Mouse (Mus musculus): Measurements from ENCODE around the gene Atp6v0b. TPM values are rescaled to one million over a fixed set of nuclear protein-coding genes. Genes with fewer than 3 reads are reported as not detected.

Atp6v0b gene
- total and polyA plus RNA-seq, 2 experiments from 2014 or later = 557 to 599 TPM

DNA sequence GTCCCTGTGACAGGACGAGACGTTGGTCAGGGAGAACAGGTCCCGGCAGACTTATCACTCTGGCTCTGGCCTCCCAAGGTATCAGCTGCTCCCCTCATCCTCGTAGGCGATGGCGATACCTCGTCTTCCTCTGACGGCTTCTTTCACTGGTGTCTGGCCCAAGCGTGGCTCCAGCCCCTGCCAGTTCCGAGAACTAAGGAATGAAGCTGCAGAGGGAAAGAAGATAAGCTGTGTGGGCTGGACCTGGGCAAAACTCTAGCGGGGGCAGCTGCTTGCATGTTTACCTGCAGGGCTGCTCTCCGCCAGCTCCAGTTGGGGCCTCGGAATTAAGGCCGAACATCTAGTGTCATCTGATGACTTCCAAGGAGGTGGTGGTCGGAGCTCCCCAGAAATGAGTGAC lies 2.3 kb upstream of the Atp6v0b start:
- no peak for ATAC-seq
- WGBS = 91% methylated on average over 15 of the region's 15 CpGs
- peaks cover 12% of the 10 kb centered on the region for H3K4me1 ChIP-seq (ENCODE audit: insufficient read depth)
- H3K27me3 ChIP-seq (ENCODE audit: insufficient read depth, low read length) = no peaks in the 10 kb centered on the region
- no peak overlapping the region for H3K27ac ChIP-seq (ENCODE audit: low read depth, low read length)
- H3K36me3 ChIP-seq (ENCODE audit: insufficient read depth) = peaks cover 28% of the 10 kb centered on the region
- DNase-seq = no peak
- no peak for TF ChIP-seq CTCF (IDR thresholded peaks at IDR 0.05; ENCODE audit: low read depth)
- no peaks in the 10 kb centered on the region for H3K9me3 ChIP-seq (ENCODE audit: low read length)
- H3K4me3 ChIP-seq (ENCODE audit: low read depth, low read length) = no peak overlapping the region
- no peak overlapping the region for H3K9ac ChIP-seq
- no peak overlapping the region for H3K4me2 ChIP-seq (ENCODE audit: low read depth)

DNA sequence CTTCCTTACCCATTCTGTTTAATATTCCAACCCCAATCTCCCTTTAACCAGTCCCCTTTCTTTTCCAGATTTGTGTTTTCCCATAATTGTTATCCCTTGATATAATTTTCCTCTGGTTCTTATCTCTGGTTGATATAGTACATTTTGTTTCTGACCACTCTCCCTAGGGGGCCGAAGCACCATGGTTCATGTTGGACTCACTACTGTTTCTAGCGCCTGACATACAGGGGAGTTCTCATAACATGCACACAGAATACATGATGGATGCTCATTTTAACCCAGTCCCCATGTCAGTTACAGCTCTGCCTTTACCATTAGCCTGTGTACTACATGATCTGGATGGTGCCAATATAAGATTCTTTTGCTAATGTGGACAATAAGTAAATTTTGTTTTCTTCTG lies 787 bp upstream of the Atp6v0b start:
- ATAC-seq (no peak), DNase-seq (no peak)
- Histone ChIP-seq H3K4me2 (ENCODE audit: low read depth) (peak overlapping the region; percentile 90), H3K27ac (ENCODE audit: low read depth, low read length) (no peak overlapping the region), H3K27me3 (ENCODE audit: insufficient read depth, low read length) (no peaks in the 10 kb centered on the region), H3K4me1 (ENCODE audit: insufficient read depth) (peaks cover 16% of the 10 kb centered on the region), H3K36me3 (ENCODE audit: insufficient read depth) (peaks cover 26% of the 10 kb centered on the region), H3K9ac (no peak overlapping the region), H3K4me3 (ENCODE audit: low read depth, low read length) (peak overlapping the region; percentile 93), H3K9me3 (ENCODE audit: low read length) (no peaks in the 10 kb centered on the region)
- WGBS = 65% methylated on average over 2 of the region's 2 CpGs
- no peak for TF ChIP-seq CTCF (IDR thresholded peaks at IDR 0.05; ENCODE audit: low read depth)

DNA sequence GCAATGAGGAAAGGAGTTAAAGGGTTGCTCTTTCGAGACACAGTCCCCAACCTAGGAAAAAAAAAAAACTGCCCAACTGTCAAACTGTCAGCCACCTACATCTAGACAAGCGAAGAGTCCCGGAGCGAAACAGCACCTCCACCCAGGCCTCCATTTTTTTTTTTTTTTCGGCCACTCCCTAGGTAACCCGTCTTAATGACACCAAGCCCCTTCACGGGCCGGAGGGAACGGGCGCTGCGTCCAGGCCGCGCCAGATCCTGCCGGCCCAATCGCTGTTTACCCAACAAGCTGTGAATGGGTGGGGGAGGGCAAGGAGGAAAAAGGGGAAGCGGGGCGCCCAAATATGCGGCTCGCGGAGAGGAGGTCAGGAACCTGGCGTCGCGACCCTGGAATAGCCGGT lies 489 bp downstream of the Atp6v0b start:
- TF ChIP-seq CTCF (IDR thresholded peaks at IDR 0.05; ENCODE audit: low read depth) = no peak
- peak overlapping the region; percentile 93 for H3K4me3 ChIP-seq (ENCODE audit: low read depth, low read length)
- no peak for DNase-seq
- peak overlapping the region; percentile 90 for H3K4me2 ChIP-seq (ENCODE audit: low read depth)
- ATAC-seq = no peak; the same call in 1 of the 2 replicates
- peak overlapping the region; percentile 91 for H3K9ac ChIP-seq
- 2% methylated on average over 24 of the region's 24 CpGs for WGBS
- peak overlapping the region; percentile 72; the same call in 1 of the 2 replicates for H3K27ac ChIP-seq (ENCODE audit: low read depth, low read length)
- H3K36me3 ChIP-seq (ENCODE audit: insufficient read depth) = peaks cover 26% of the 10 kb centered on the region
- H3K4me1 ChIP-seq (ENCODE audit: insufficient read depth) = peaks cover 22% of the 10 kb centered on the region
- H3K27me3 ChIP-seq (ENCODE audit: insufficient read depth, low read length) = no peaks in the 10 kb centered on the region
- no peaks in the 10 kb centered on the region for H3K9me3 ChIP-seq (ENCODE audit: low read length)

DNA sequence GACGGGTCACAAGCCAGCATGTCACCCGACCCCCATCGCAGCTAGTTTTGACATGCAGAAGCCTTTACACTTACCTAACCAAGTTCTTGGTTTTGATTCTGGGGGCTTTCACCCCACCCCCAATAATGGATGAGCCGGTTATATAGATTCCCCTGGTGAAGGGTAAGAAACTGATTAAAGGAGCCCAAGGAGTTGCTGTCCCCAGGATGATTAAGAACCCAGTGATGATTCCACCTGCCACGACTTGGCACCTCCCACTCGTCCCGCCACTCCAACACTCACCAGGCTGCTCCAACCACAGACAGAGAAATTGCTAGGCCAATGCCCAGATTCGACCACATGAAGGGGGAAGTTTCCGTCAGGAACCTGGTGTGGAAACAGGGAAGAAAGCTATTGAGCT lies 1.1 kb downstream of the Atp6v0b start:
- Histone ChIP-seq H3K27ac (ENCODE audit: low read depth, low read length) (no peak overlapping the region), H3K27me3 (ENCODE audit: insufficient read depth, low read length) (no peaks in the 10 kb centered on the region), H3K4me2 (ENCODE audit: low read depth) (peak overlapping the region; percentile 90), H3K36me3 (ENCODE audit: insufficient read depth) (peaks cover 26% of the 10 kb centered on the region), H3K4me1 (ENCODE audit: insufficient read depth) (peaks cover 16% of the 10 kb centered on the region), H3K4me3 (ENCODE audit: low read depth, low read length) (peak overlapping the region; percentile 93; the same call in 1 of the 2 replicates), H3K9ac (no peak overlapping the region), H3K9me3 (ENCODE audit: low read length) (no peaks in the 10 kb centered on the region)
- no peak for DNase-seq
- no peak for ATAC-seq
- no peak for TF ChIP-seq CTCF (IDR thresholded peaks at IDR 0.05; ENCODE audit: low read depth)
- WGBS = 78% methylated on average over 9 of the region's 9 CpGs

DNA sequence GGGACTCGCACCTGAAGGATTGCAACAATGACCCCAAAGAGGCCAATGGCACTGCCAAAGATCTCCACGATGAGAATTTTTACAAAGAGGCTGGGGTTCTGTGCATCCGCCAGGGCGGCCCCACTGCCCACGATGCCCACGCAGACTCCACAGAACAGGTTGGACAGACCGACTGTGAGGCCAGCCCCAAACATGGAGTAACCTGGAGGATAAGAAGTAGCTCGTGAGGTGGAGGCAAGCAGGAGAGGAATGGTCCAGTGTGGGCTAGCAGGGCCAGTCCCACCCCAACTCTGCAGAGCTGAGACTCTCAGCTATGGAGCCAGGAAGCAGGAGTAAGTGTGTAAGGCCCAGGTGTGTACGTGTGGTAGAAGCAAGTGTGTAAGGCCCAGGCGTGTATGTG lies 2.0 kb downstream of the Atp6v0b start:
- Histone ChIP-seq H3K4me3 (ENCODE audit: low read depth, low read length) (no peak overlapping the region), H3K9ac (no peak overlapping the region), H3K36me3 (ENCODE audit: insufficient read depth) (peaks cover 31% of the 10 kb centered on the region), H3K4me2 (ENCODE audit: low read depth) (no peak overlapping the region), H3K27me3 (ENCODE audit: insufficient read depth, low read length) (no peaks in the 10 kb centered on the region), H3K27ac (ENCODE audit: low read depth, low read length) (no peak overlapping the region), H3K9me3 (ENCODE audit: low read length) (no peaks in the 10 kb centered on the region), H3K4me1 (ENCODE audit: insufficient read depth) (peaks cover 16% of the 10 kb centered on the region)
- TF ChIP-seq CTCF (IDR thresholded peaks at IDR 0.05; ENCODE audit: low read depth) = no peak
- ATAC-seq (no peak), DNase-seq (no peak)
- 94% methylated on average over 10 of the region's 10 CpGs for WGBS

DNA sequence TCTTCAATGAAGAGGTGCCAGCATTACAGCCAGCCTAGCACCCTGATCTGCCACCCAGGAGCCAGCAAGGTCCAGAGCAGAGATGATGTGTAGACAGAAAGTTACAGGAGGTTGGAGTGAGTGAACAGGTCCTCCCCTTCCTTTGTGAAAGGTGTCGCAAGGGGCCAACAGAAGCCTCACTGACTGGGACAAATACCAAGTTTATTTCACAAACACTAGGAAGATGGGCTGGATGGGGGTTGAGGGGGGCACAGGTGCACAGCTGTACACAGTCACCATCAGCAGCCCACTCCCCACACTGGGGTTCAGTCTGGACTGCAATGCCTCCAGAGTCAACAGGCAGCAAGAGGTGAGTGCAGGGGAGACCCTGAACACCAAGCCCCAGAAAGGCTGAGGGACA lies 3.0 kb downstream of the Atp6v0b start:
- TF ChIP-seq CTCF (IDR thresholded peaks at IDR 0.05; ENCODE audit: low read depth) = no peak
- 0 out of 2 replicates have a peak overlapping the region, but pooled peaks have one; percentile 87 for H3K9ac ChIP-seq
- peaks cover 16% of the 10 kb centered on the region for H3K4me1 ChIP-seq (ENCODE audit: insufficient read depth)
- H3K4me3 ChIP-seq (ENCODE audit: low read depth, low read length) = peak overlapping the region; percentile 83; the same call in 1 of the 2 replicates
- H3K27me3 ChIP-seq (ENCODE audit: insufficient read depth, low read length) = no peaks in the 10 kb centered on the region
- 82% methylated on average over 1 of the region's 1 CpGs for WGBS
- ATAC-seq = no peak
- peaks cover 30% of the 10 kb centered on the region for H3K36me3 ChIP-seq (ENCODE audit: insufficient read depth)
- no peak overlapping the region for H3K27ac ChIP-seq (ENCODE audit: low read depth, low read length)
- no peak for DNase-seq
- peak overlapping the region; percentile 84 for H3K4me2 ChIP-seq (ENCODE audit: low read depth)
- no peaks in the 10 kb centered on the region for H3K9me3 ChIP-seq (ENCODE audit: low read length)

DNA sequence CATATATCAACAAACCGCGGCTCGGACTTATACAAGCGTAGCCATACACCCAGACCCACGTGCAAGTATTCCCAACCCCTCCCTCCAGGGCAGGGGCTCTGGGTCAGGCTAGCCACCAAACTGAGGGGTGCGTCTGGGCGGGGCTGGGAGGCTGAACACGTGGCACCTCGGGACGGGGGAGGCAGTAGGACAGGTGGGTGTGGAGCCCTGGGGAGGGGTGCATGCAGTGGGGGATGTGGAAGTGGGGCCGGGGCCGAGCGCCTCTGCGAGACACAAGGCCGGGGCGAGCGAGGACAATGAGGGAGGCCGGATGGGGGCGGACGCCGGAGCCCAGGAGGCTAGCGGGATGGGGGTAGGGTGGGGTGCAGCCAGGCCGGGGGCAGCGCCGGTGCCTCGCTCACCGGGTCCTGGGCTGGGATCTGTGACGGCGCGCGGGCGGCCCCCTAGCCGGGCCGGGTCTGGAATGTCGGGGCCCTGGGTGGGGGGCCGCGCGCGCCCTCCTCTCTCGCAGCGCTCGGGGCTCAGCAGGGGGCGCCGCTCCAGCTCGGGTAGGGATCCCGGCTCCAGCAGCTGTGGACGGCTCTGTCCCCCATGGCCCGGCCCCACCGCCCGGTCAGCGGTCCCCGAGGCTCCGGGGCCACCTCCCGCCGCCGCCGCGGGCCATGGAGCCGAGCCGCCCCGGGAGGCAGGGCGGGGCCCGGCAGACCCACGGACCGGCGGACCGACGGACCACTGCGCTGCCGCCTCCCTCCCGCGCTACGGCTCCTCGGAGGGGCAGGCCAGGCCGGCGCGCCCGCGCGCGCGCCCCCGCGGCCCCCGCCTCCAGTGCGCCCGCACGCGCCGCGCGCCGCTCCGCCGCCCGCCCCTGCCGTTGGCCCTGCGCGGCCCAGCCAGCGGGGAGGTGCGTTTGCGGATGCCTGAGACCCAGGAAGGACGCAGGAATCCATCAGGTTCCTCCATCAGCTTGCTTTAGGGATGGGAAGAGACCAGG lies 4.1 kb downstream of the Atp6v0b start, which contains the start of gene B4galt2:
Gene B4galt2 (minus strand): TSS at position 787 of the 991 bp plus-strand sequence.
- Histone ChIP-seq H3K36me3 (ENCODE audit: insufficient read depth) (peaks cover 32% of the 10 kb centered on the region), H3K4me2 (ENCODE audit: low read depth) (peak within 1 kb of the TSS; percentile 84), H3K9ac (peak within 1 kb of the TSS; percentile 87), H3K4me1 (ENCODE audit: insufficient read depth) (peaks cover 16% of the 10 kb centered on the region), H3K27ac (ENCODE audit: low read depth, low read length) (peak within 1 kb of the TSS; percentile 84), H3K9me3 (ENCODE audit: low read length) (no peaks in the 10 kb centered on the region), H3K4me3 (ENCODE audit: low read depth, low read length) (peak within 1 kb of the TSS; percentile 83), H3K27me3 (ENCODE audit: insufficient read depth, low read length) (no peaks in the 10 kb centered on the region)
- peak; percentile 54 for TF ChIP-seq CTCF (IDR thresholded peaks at IDR 0.05; ENCODE audit: low read depth)
- 2% methylated on average over 77 of the region's 103 CpGs for WGBS
- ATAC-seq (peak; percentile 64), DNase-seq (peak; percentile 78)

Measured in forebrain, postnatal 0 days (tissue).